Mouse (Mus musculus) liver, embryonic 13.5 days (tissue): Measurements from ENCODE around the gene Dyrk1a. TPM values are rescaled to one million over a fixed set of nuclear protein-coding genes. Genes with fewer than 3 reads are reported as not detected.

Experiments
- ATAC-seq: fragments of 200-750 bp; cut with Nextera tagmentation; 2 replicates; pipeline ENCODE4 v1.8.0; 2017; ENCODE audit warnings: low read depth, mild to moderate bottlenecking, moderate number of reproducible peaks, moderate library complexity
- DNase-seq: peaks from one replicate; pipeline ENCODE4 v3.0.0; 2022
- H3K27ac ChIP-seq: fragments of 300-500 bp; sonication (generic); 2 replicates; pipeline ENCODE4 v1.5.1; 2015; ENCODE audit warnings: moderate library complexity, mild to moderate bottlenecking, inconsistent platforms
- H3K27me3 ChIP-seq: fragments of 300-500 bp; sonication (generic); 2 replicates; pipeline ENCODE4 v1.6.1; 2015; ENCODE audit warnings: mild to moderate bottlenecking, inconsistent platforms
- H3K36me3 ChIP-seq: fragments of 300-500 bp; sonication (generic); 2 replicates; pipeline ENCODE4 v1.6.1; 2015; ENCODE audit warnings: mild to moderate bottlenecking, inconsistent platforms
- H3K4me1 ChIP-seq: fragments of 300-500 bp; sonication (generic); replicated peaks from 2 replicates; pipeline ENCODE4 v1.6.1; 2015; ENCODE audit warnings: inconsistent platforms
- H3K4me2 ChIP-seq: fragments of 300-500 bp; sonication (generic); 2 replicates; pipeline ENCODE4 v1.6.1; 2015; ENCODE audit warnings: inconsistent platforms, mild to moderate bottlenecking, moderate library complexity
- H3K4me3 ChIP-seq: fragments of 300-500 bp; sonication (generic); replicated peaks from 2 replicates; pipeline ENCODE4 v1.5.1; 2015; ENCODE audit warnings: mild to moderate bottlenecking, inconsistent platforms
- H3K9ac ChIP-seq: fragments of 300-500 bp; sonication (generic); 2 replicates; pipeline ENCODE4 v1.6.1; 2015; ENCODE audit warnings: mild to moderate bottlenecking, inconsistent platforms
- H3K9me3 ChIP-seq: fragments of 300-500 bp; sonication (generic); replicated peaks from 2 replicates; pipeline ENCODE4 v1.6.1; 2016; ENCODE audit warnings: inconsistent platforms
- WGBS: fragments of 180-500 bp; shearing (Covaris S2); methylation state at CpG from one replicate; pipeline ENCODE4 v1.1.7; 2015; ENCODE audit not compliant: insufficient replicate concordance; 5-methylcytosine and 5-hydroxymethylcytosine counted together
- polyA plus RNA-seq: library from polyadenylated mRNA; unstranded; fragments of >200 nt; fragmentation: Nextera tagmentation; extraction: Ambion mirVana; gene quantifications from 2 replicates; pipeline ENCODE4 v1.2.1, GENCODE M21; 2015

Gene Dyrk1a
- polyA plus RNA-seq, 1 experiment from 2014 or later, result 5.3 TPM

DNA sequence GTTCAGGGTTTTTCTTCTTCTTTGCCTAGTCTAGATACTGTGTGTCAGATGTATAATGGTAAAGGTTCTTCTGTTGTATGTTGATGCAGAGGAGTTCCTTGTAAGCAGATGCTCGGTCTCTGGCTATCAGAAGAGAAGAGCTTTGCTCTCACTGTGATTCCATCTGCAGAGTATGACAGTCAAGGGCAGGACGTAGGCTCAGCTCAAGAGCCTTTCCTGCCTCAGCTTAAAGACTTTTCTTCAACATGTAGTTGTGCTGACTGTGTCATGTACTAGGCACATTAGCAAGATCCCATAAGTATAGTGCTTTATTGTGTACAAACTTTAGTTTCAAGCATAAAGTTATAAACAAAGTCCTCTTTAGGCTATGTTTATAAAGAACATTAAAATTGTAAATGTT, 26.8 kb downstream of the Dyrk1a start:
- 42% methylated on average over 2 of the region's 2 CpGs for WGBS
- Histone ChIP-seq H3K9ac (no peak overlapping the region), H3K36me3 (peaks cover 3% of the 10 kb centered on the region; the same call in 1 of the 2 replicates), H3K4me1 (peaks cover 86% of the 10 kb centered on the region), H3K9me3 (no peaks in the 10 kb centered on the region), H3K27ac (no peak overlapping the region), H3K27me3 (no peaks in the 10 kb centered on the region), H3K4me3 (no peak overlapping the region), H3K4me2 (no peak overlapping the region)
- DNase-seq, result no peak
- no peak for ATAC-seq

DNA sequence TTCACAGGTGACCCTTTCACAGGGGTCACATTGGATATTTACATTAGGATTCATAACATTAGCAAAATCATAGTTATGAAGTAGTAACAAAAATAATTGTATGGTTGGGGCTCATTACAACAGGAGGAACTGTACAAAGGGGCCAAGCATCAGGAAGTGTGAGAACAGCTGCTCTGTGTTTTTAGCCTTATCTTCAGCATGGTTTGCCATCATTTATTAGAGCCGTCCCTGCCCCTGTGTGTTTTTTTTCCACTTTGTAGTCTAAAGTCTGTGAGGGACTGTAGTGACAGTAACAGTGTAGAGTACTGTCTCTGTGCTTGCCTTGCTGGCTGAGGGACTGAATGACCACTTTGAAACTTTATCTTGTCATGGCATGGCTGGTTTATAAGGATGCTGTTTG, 27.8 kb downstream of the Dyrk1a start:
- H3K4me3 ChIP-seq, result no peak overlapping the region
- 2% methylated on average over 1 of the region's 1 CpGs for WGBS
- no peak for DNase-seq
- H3K27me3 ChIP-seq, result no peaks in the 10 kb centered on the region
- no peaks in the 10 kb centered on the region for H3K9me3 ChIP-seq
- peaks cover 90% of the 10 kb centered on the region for H3K4me1 ChIP-seq
- H3K9ac ChIP-seq, result no peak overlapping the region
- ATAC-seq, result no peak
- peaks cover 3% of the 10 kb centered on the region; the same call in 1 of the 2 replicates for H3K36me3 ChIP-seq
- no peak overlapping the region for H3K4me2 ChIP-seq
- H3K27ac ChIP-seq, result no peak overlapping the region

DNA sequence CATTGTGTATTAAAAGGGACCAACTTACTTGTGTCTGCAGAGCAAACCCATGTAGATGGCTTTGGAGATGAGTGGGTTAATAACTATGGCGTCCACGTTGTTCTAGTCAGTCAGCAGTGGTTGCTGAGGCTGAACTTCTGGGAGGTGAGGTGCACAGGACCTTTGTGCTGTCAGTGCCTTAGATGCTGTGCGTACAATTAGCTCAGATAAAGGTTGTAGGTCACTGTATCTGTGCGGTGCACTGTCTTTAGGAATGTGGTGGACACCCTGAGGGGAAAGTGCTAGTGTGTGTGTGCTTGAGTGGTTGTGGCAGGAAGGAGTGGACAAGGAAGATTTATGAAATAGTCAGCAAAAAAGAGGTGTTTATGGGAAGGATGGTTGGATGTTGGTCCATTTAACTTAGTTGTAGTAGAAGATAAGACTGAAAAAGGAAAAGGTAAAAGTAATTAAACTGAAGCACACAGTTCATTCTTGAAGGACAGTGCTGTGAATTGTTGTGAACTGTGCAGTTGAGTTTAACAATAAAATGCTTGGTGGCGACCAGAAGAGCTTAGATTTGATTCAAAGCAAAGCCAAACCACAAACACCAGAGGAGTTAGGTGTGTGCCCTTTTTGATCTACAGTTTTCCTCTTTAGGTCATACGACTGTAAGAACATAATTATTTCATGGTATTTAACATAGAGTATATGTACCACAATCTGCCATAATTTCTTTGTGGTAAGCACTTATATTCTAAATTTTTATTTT, 30.3 kb downstream of the Dyrk1a start:
- Histone ChIP-seq H3K9me3 (no peaks in the 10 kb centered on the region), H3K9ac (no peak overlapping the region), H3K4me1 (peaks cover 90% of the 10 kb centered on the region), H3K4me2 (no peak overlapping the region), H3K4me3 (no peak overlapping the region), H3K27ac (no peak overlapping the region), H3K36me3 (peaks cover 2% of the 10 kb centered on the region; the same call in 1 of the 2 replicates), H3K27me3 (no peaks in the 10 kb centered on the region)
- DNase-seq, result no peak
- no peak for ATAC-seq
- WGBS, result 20% methylated on average over 6 of the region's 6 CpGs

DNA sequence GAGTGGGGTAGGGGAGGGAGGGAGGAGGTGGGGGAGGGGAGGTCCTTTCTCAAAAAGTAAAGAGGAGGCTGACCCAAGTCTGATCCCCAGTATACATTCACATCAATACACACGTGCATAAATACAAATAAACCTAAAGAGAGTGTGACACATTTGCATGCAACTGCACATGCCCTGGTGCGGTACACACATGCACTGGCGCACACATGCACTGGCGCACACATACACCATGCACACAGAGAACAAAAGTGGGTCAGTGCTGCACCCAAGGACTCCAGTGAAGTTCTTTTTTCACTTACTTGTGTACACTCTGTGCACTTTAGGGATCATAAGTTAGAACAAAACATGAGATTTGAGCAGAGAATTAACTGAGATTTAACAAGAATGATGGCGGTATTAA, 31.3 kb downstream of the Dyrk1a start:
- H3K4me1 ChIP-seq, result peaks cover 88% of the 10 kb centered on the region
- no peak overlapping the region for H3K27ac ChIP-seq
- no peak for ATAC-seq

DNA sequence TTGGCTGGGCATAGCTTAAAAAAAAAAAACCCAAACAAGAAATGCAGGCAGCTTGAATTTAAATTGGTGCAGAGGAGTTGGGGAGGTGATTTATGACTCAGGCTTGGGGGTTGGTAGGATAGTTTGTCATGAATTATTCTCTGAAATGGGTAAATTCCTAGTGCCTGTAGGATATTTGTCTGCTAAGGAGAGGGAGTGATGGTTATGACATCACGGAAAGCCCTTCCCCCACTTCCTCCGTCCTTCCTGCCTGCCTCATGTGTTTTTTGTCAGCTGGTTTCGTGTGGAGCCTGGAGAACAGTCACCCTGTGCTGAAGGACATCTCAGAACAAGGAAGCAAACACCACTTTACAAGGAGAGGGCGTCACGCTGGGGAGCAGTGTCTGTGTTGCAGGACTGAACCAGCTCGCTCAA, 31.7 kb downstream of the Dyrk1a start:
- DNase-seq (no peak), ATAC-seq (peak; percentile 13; the same call in 1 of the 2 replicates)
- Histone ChIP-seq H3K9ac (no peak overlapping the region), H3K4me1 (peaks cover 88% of the 10 kb centered on the region), H3K9me3 (no peaks in the 10 kb centered on the region), H3K4me3 (no peak overlapping the region), H3K4me2 (no peak overlapping the region), H3K27me3 (no peaks in the 10 kb centered on the region), H3K27ac (peak overlapping the region; percentile 29), H3K36me3 (no peaks in the 10 kb centered on the region)
- 32% methylated on average over 6 of the region's 6 CpGs for WGBS

More for the DNA sequence above, 31.3 kb downstream of the Dyrk1a start:
- no peaks in the 10 kb centered on the region for H3K9me3 ChIP-seq
- no peaks in the 10 kb centered on the region for H3K36me3 ChIP-seq
- DNase-seq, result no peak
- no peak overlapping the region for H3K9ac ChIP-seq
- no peaks in the 10 kb centered on the region for H3K27me3 ChIP-seq
- no peak overlapping the region for H3K4me3 ChIP-seq
- 73% methylated on average over 5 of the region's 5 CpGs for WGBS
- no peak overlapping the region for H3K4me2 ChIP-seq

DNA sequence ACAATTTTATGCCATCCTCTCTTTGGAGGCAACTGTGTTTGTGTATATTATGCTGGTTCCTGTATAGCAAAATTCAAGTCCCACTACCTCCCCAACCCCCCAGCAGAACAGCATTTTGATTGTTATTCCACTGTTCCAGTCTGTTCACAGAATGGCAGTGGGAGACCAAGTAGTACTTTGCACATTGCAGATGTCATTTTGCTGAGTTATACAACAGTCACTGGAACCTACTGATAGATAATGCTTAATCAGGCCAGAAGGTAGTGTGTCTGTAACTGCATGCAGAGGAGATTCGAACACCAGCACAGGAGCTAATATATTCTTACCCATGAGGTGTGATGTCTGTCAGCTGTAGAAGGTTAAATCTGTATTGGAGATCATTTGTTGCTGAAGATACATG, 32.4 kb downstream of the Dyrk1a start:
- ATAC-seq (peak; percentile 42; the same call in 1 of the 2 replicates), DNase-seq (no peak)
- 37% methylated on average over 1 of the region's 1 CpGs for WGBS
- 0 out of 2 replicates have a peak overlapping the region, but pooled peaks have one; percentile 29 for H3K27ac ChIP-seq
- no peaks in the 10 kb centered on the region for H3K27me3 ChIP-seq
- no peak overlapping the region for H3K4me2 ChIP-seq
- no peak overlapping the region for H3K9ac ChIP-seq
- no peaks in the 10 kb centered on the region for H3K9me3 ChIP-seq
- no peak overlapping the region for H3K4me3 ChIP-seq
- no peaks in the 10 kb centered on the region for H3K36me3 ChIP-seq
- peaks cover 86% of the 10 kb centered on the region for H3K4me1 ChIP-seq

DNA sequence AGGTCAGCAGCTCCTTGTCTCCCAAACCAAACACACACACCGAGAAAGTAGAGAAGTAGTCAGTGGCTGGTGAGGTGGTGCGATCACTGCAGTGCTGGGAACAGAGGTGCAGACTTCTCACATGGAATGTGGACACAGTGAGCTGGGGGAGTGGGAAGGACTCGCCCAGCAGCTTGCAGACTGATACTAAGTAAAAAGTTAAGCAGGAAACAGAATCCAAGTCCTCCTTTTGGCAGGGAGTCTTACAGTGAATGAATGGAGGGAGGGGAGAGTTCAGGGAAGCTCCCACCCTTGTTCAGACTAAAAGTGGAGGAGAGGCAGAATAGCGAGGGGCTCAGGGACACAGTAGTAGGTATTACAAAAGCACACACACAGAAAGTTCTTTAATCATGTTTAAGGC, 32.9 kb downstream of the Dyrk1a start:
- Histone ChIP-seq H3K27me3 (no peaks in the 10 kb centered on the region), H3K4me2 (no peak overlapping the region), H3K27ac (no peak overlapping the region), H3K36me3 (no peaks in the 10 kb centered on the region), H3K4me1 (peaks cover 84% of the 10 kb centered on the region), H3K9ac (no peak overlapping the region), H3K9me3 (no peaks in the 10 kb centered on the region), H3K4me3 (no peak overlapping the region)
- DNase-seq, result no peak
- no peak for ATAC-seq
- WGBS, result 61% methylated on average over 4 of the region's 4 CpGs

DNA sequence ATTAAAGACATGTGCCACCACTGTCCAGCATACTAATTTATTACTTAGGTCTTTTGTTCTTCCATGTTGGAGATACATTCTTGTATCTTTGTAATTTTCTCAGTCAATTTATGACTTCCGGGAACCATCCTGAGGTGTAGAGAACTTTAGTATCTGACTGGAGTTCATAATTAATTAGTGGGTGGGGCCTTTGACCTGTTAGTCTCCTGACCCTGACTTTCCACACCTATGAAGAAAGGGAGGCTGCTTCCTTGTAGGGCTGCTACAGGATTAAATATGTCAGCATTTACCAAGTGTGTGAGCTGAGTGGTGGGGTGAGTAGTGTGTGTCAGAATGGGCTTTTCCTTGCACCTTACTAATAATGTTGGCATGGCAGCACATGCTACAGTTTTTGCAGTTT, 36.4 kb downstream of the Dyrk1a start:
- no peaks in the 10 kb centered on the region for H3K27me3 ChIP-seq
- no peak overlapping the region for H3K4me3 ChIP-seq
- H3K4me1 ChIP-seq, result peaks cover 58% of the 10 kb centered on the region
- H3K36me3 ChIP-seq, result no peaks in the 10 kb centered on the region
- no peaks in the 10 kb centered on the region for H3K9me3 ChIP-seq
- H3K4me2 ChIP-seq, result no peak overlapping the region
- H3K27ac ChIP-seq, result no peak overlapping the region
- no peak for ATAC-seq
- H3K9ac ChIP-seq, result no peak overlapping the region
- WGBS, result 91% methylated on average over 1 of the region's 1 CpGs
- no peak for DNase-seq

DNA sequence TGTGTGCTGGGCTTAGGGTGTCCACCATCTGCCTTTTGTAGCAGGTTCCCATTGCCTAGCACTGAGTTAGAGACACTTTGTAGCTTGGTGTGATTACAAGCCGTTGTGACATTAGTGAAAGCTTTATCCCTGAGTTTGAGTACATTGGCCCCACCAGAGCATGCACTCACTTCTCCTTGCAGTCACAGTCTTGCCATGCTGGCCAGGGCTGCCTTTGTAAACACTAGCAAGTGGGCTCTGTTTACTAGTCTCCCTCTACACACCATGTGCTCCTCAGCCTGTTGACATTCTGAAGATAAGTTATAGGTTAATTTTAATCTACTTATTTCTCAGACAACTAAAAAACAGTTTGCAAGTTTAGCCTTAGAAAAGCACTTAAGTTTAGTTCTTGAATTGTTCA, 37.7 kb downstream of the Dyrk1a start:
- Histone ChIP-seq H3K9ac (no peak overlapping the region), H3K4me3 (no peak overlapping the region), H3K27me3 (no peaks in the 10 kb centered on the region), H3K27ac (no peak overlapping the region), H3K4me1 (peaks cover 45% of the 10 kb centered on the region), H3K4me2 (no peak overlapping the region), H3K9me3 (no peaks in the 10 kb centered on the region), H3K36me3 (peaks cover 6% of the 10 kb centered on the region; the same call in 1 of the 2 replicates)
- 52% methylated on average over 1 of the region's 1 CpGs for WGBS
- no peak for ATAC-seq
- DNase-seq, result no peak

DNA sequence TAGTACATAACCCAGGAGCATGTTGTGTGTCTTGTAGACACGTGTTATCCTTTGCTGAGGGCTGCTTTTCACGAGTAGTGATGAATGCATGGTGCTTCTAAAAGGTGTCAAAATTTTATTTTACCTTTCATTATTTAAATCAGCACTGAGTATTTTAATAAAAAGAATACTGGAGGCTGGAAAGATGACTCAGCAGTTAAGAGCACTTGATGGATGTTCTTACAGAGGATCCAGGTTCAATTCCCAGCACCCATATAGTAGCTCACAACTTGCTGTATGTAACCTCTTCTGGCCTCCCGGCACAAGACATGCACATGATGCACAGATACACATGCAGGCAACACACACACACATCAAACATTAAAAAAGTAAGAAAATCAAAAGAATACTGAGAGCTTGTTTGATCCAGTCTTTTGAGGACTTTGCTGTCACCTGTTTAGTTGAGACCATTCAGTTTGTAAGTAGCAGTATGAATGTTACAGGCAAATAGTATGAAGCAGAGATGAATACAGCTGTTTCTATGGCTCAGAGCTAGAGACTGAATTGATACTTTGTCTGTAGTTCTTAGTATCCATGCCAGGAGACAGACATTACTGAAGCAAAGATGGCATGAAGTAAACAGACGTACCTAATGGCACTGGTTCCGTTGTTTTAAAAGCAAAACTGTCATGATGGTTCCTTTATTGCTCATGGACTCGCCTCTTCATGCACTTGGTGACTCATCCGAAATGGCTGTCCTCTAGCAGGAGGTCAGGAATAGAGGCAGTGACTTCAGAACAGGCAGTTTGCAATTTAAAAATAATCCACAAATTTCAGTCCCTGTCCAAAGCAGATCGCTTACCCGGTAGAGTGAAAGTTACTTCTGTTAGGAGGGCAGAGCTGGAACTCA, 39.1 kb downstream of the Dyrk1a start:
- Histone ChIP-seq H3K4me3 (no peak overlapping the region), H3K9ac (no peak overlapping the region), H3K9me3 (no peaks in the 10 kb centered on the region), H3K4me2 (no peak overlapping the region), H3K27me3 (no peaks in the 10 kb centered on the region), H3K27ac (no peak overlapping the region), H3K4me1 (peaks cover 32% of the 10 kb centered on the region), H3K36me3 (peaks cover 16% of the 10 kb centered on the region)
- ATAC-seq (no peak), DNase-seq (no peak)
- WGBS, result 82% methylated on average over 9 of the region's 9 CpGs

DNA sequence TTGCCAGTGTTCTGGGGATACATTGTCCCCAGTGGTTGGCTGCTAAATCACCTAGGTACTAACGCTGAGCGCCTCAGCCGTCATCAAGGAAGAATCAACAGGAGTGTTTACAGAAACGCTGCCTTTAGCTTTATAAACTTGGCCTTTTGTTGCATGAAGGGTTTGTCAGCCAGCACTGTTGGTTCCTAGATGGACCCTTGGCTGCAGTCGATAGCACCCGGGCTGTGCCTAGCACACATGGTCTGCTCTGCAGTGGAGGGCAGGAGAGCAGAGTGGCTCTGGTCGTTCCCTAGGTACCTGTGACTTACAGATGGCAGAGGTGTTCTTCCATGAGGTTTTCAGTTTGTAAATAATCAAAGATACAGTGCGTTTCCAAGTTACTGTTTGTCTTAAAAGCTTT, 42.8 kb downstream of the Dyrk1a start:
- ATAC-seq (no peak), DNase-seq (no peak)
- Histone ChIP-seq H3K4me3 (no peak overlapping the region), H3K27me3 (no peaks in the 10 kb centered on the region), H3K4me2 (no peak overlapping the region), H3K4me1 (peaks cover 14% of the 10 kb centered on the region), H3K27ac (no peak overlapping the region), H3K9me3 (no peaks in the 10 kb centered on the region), H3K36me3 (peaks cover 29% of the 10 kb centered on the region), H3K9ac (no peak overlapping the region)
- WGBS, result 83% methylated on average over 8 of the region's 8 CpGs
